2 mouse cellular contexts compared by ENCODE assay signal in the genomic region with DNA sequence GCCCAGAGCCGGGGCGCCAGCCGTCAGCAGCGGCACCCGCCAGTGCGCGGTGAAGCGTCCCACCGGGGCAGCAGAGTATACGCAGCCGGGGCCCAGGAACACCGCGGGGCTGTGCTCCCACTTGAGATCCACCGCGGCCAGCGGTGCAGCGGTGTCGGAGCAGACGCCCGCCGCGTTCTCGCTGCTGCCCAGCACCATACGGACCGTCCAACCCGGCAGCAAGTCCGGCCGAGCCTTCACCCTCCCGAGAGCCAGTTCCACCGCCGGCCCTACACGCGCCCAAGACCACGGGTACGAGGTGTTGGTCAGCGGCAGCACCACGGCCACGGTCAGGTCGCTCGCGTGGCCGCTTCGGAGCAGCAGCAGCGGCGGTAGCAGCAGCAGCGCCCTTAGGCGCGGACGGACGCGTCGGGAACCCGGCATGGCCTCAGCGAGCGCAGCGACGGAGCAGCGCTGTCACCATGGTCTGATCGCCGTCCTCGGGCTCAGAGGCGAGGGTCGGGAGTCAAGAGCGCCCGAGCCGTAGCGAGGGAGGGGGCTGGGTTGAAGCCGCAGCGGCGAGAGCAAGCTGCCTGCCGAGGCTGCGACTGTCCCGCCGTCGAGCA.
TF ChIP-seq lines count a peak whose summit lies in the region.

No protein-coding gene starts in this region.

TF ChIP-seq in C2C12, 6 proteins besides CTCF, POLR2A, EP300 and RAD21:
- TF ChIP-seq FOSL1 (IDR thresholded peaks at IDR 0.05; ENCODE audit: insufficient read depth, low read length, poor library complexity, severe bottlenecking) = no peak
- TF ChIP-seq MAX (IDR thresholded peaks at IDR 0.05) = no peak
- TF ChIP-seq USF1 (IDR thresholded peaks at IDR 0.05; ENCODE audit: low read depth) = no peak
- no peak for TF ChIP-seq CEBPB (IDR thresholded peaks at IDR 0.05; ENCODE audit: low read depth)
- no peak for TF ChIP-seq MYOG (IDR thresholded peaks at IDR 0.05; ENCODE audit: control insufficient read depth, extremely low read depth, insufficient read length)
- no peak for TF ChIP-seq MYOD1 (IDR thresholded peaks at IDR 0.05; ENCODE audit: control insufficient read depth, insufficient read length, low read depth)

TF ChIP-seq in CH12.LX, 34 proteins besides CTCF, POLR2A, EP300 and RAD21:
- TF ChIP-seq ZC3H11A (IDR thresholded peaks at IDR 0.05; ENCODE audit: low read depth, low read length) (no peak), BHLHE40 (IDR thresholded peaks at IDR 0.05; ENCODE audit: low read depth, low read length) (no peak), MAZ (IDR thresholded peaks at IDR 0.05; ENCODE audit: low read depth, low read length) (no peak)
